Mouse (Mus musculus): ENCODE results near the gene Gtf3c5.

Gtf3c5 gene

DNA sequence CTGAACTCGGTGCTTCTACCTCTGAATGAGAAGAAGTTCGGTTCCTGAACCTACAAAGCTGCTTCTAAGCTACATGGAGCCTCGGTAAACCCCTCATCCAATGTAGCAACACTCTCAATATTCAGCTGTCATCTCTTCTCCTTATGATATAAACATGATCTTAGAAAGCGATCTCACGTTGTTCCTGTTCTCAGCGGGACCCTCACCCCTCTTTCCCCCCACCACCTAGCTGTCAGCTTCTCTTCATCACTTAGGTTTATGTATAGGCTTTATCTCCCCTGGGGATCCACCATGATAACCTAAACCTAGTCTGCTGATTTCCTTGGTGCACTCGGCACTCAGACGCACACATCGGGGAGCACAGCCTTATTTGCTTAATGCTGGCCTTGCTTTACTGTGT is at the start of gene Gtf3c5:
Gene Gtf3c5, minus strand, starts transcription at position 101 of the 400 bp plus-strand sequence.
- no peak for DNase-seq

DNA sequence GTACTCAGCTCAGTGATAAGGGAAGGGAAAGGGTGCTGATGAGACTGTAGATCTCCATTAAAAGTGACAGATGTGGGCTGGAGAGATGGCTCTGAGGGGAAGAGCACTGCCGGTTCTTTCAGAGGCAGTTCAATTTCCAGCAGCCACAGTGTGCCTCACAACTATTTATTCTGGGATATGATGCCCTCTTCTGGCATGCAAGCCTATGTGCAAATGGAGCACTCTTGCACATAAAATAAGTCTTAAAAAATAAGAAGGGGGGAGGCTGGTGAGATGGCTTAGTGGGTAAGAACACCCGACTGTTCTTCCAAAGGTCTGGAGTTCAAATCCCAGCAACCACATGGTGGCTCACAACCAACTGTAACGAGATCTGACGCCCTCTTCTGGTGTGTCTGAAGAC is 49.6 kb upstream of the Gtf3c5 start:
- no peak for DNase-seq

DNA sequence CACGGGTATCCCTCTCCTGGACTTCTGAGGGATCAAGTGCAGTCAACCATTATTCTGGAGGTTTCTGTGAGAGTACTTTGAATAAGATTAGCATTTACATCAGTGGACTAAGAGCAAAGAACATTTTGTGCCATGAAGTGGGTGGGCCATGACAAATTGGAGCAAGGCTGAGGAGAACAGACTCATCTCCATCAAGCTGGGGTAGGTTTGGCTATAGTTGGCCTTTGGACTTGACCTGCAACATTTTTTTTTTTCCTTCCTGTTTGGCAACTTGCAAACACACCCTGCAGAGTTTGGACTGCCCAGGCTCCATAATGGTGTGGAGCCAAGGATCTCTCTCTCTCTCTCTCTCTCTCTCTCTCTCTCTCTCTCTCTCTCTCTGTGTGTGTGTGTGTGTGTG is 49.1 kb upstream of the Gtf3c5 start:
- no peak for DNase-seq

DNA sequence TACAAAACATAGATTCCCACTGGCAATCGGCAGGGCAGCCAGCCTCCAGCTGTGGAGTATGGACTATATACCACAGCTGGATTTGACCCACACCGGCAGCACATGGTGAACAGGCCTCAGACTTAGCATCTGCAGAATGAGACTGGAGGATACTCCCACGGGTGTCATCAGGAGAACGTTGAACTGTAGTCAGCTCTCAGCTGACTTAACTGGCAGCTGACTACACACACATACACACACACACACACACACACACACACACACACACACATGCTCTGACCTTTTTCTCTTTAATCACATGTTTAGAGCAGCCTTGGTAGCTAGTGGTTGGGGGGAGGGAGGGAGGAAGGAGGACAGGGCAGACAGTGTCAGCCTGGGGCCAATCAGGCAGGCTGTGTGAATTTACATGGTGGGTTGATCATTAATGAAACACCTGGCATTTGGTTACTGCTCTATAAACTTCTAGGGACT is 46.4 kb upstream of the Gtf3c5 start:
- no peak for DNase-seq

DNA sequence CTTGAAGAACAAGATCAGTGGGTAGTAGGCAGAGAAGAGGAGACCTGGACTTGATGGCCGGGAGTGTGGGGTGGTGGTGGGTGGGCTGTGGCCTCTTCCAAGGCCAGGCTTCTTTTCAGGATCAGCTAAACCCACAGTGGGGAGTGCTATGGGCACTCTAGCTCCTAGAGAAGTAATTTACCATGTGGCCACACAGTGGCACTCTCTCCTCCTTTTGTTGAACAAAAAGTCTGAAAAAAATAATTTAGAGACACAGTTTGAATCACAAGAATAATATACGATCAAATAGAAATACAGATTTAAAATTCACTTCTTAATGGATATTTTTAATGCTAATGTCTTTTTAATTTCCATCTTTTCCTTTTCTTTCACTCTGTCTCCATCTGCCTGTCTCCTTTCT is 44.5 kb upstream of the Gtf3c5 start:
- DNase-seq = no peak

DNA sequence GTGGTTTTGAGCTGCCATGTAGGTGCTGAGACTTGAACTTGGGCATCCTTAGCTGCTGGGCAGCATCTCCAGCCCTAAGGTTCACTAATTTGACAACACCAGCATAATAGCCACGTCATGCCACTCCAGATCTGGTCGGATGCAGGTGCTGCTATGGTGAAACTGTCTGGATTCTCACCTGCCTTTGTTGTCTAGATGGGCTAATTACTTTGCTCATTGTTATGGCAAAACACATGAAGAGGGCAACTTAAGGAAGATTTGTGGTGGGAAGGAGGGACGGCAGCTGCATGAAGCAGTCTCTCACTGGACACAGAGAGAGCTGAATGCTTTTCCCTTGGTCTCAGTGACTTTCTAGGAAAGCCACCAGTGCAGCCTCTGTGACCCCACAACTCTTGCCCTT is 42.5 kb upstream of the Gtf3c5 start:
- no peak for DNase-seq

DNA sequence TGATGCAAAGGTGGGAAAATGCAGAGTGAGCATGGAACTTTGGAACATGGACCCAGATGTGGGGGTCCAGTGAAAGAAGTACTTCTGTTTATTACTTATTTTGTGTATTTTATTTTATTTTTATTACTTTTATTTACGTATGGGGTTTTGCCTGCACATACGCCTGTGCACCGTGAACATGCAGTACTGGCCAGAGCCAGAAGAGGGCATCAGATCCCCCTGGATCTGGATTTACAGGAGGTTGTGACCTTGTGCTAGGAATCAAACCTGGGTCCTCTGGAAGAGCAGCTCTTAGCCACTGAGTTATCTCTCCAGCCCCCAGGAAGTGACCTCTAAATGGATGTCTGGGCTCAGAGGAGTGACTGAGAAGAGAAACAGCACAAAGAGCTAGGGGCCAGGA is 41.3 kb upstream of the Gtf3c5 start:
- DNase-seq = no peak

DNA sequence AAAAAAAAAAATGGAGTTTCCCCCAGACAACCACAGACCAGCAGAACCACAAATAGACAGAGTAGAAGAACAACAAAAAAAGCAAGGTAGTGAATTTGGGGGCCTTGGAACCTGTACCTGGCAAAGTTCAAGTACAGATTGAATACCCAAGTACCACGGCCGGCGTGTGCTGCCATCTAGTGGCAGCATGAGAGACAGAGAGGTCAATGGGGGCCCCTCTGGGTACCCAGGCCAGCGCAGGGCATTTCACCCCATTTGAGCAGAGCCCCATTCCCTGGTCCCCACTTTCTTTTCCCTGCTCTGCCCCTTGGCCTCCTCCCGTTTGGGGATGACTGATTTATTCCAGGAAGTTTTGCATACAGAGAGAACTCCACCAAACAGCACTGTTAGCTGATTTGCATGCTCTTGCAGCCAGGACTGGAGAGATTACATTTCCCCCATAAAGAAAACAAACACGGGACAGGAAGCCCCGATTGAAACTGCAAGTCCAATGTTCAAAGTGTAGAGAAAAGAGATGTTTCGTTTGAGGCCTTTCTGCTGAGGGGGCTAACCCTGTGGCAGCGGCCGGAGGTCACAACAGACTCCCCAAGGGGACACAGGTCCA is 39.1 kb upstream of the Gtf3c5 start:
- DNase-seq = peak; percentile 16 to 49

DNA sequence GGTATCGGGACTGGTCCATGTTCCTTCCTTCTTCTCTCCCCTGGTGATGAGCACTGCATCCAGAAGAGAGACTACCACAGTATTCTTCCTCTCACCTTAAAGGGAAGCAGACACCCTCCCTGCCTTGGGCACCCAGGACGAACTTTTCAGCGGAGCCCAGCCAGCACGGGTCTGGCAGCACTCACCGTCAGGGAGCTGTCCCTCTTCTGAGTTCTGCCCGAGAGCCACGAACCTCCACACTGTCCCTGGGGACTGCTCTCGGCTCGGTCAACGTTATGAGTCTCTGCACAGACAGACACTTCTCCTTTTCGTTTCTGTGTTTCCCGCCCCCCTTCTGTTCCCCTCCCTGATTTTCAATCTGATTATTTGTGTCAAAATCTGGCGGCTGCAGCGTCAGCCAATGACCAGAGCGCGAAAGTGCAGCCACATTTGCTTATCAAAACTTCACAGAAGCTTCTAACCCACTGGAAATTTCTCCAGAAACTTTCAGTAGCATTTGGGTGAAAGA is 38.2 kb upstream of the Gtf3c5 start, which contains the start of gene Gfi1b:
Gene Gfi1b, minus strand, starts transcription at position 319 of the 508 bp plus-strand sequence.
- DNase-seq = no peak

DNA sequence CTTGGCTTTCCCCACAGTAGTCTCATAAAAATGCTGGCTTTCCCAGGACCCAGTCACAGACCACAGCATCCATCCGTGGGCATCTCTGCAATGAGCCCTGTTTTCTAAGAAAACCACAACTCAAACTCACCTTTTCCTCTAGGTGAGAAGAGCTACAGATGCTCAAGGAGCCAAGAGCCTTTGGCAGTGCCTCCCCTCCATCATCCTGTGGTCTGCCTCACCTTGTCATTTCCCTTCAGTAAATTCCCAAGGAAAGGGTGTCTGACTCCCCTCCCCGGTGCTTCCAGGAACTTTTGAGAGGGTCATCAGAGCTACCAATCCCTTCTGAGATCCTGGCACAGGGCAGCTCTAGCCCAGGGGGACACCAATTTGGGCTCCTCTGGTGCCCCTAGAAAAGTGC is 37.6 kb upstream of the Gtf3c5 start:
- no peak for DNase-seq

DNA sequence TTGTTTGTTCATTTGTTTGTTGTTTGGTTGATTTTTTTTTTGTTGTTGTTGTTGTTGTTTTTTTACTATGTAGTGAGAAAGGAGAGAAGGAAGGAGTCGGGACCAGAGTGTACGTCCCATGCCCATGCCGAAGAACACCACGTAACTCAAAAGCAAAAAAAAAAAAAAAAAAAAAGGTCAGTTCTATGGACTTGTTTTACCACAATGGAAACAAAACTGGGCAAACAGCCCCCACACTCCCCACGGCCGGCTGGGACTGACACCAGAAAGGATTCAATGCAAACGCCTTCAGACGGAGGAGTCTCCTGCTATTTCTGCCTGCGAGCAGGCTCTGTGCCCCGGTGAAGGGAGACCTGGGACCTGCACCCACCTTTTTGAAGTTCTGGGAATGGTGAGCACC is 37.0 kb upstream of the Gtf3c5 start:
- no peak for DNase-seq

DNA sequence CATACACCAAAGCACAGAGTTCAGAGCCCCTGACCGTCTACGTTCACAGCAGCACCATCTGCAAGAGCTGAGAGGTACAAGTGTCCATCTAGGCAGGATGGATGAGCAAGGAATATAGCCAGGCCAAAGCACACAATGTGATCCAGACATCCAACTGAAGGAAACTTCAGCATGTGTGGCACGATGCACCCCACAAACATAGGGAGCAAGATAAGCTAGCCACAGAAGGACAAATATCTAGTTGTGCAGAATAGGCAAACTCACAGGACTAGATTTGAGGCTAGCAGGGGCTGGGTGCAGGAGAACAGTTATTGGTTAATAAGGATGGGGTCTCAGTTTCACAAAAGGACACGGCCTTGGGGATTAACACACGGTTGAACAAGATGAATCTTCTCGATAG is 35.8 kb upstream of the Gtf3c5 start:
- DNase-seq = no peak

DNA sequence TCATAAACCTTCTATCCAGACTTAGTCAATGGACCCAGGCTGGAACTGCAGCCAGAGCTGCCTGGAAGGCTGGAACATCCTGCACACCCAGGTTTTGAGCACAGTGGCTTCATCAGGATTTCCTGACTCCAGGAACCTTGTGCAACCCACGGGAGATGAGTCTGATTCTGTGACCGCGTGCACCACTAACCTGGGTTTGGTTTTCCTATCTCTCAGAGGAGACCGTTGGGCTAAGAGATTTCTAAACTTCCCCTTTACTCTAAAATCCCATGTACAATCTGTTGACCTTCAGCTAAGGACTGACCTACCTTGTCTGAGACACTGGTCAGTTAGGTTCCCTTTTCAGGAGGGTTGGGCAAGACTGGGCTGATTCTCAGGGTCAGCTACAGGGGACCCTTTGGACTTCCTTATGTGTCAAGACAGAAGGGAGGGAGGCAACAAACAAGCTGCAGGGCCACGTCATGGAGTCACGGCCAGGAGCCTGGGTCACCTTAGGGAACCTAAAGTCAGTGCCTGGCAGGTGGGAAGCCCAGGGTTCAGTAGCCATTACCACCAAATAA is 35.3 kb upstream of the Gtf3c5 start:
- no peak for DNase-seq

DNA sequence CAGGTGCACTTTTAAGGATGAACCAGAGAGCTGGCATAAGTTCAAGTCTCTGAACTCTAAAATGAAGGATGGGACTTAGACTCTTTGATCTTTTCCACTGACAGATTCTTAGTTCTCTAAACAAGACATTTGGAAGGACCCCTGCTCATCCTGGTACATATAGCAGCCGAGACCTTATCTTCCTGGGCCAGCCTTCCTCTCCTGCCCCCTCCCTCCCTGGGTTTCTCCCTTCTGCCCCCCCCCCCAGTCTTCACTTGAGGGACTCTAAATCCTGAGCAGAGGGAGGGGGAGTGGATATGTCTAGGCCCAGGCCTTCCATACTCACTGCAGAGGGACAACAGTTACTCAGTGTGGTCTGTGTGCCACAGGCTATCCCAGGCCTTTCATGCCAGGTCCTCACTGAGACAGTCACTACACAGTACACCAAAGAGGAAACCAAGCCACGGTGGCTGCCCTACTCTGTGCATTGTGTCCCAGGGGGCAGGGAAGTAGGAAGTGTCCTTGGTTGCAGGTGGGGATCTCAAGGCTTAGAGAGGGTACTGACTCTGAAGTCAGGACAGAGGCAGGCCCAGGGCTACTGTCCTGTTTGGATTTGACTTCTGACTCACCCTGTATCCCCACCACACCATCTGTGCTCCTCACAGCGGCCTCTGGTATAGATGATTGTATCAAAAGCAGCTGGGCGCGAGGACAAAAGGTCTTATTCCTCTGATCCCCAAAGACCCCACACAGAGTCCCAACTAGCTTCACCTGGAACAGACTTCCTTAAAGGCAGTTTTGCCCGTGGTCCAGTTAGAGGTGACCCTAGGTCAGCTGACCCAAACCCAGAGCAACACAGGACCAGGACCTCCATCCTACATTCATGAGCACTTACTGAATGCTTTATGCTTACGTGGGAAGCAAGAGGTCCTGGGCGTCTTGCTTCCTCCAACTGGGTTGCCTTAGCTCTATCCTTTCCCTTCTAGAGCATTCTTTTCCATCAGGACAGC is 34.2 kb upstream of the Gtf3c5 start:
- DNase-seq = no peak

DNA sequence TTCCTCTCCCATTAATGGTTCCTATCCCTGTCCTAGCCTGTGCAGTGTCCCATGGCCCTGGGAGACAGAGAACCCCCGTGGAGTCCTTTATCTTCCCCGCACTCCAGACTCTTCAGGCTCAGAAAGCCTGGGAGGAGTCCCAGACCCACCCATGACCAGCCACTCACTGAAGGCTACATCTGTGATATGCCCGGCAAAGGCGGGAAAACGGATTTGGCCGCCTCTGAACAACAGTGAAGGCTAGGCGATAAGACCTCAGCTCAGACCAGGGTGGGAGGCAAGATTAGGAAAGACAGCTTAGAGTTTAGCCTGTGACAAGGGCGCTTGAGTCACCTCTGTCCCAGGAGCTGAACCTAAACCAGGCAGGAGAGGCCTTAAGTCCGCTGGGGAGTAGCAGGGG is 33.3 kb upstream of the Gtf3c5 start:
- no peak for DNase-seq

DNA sequence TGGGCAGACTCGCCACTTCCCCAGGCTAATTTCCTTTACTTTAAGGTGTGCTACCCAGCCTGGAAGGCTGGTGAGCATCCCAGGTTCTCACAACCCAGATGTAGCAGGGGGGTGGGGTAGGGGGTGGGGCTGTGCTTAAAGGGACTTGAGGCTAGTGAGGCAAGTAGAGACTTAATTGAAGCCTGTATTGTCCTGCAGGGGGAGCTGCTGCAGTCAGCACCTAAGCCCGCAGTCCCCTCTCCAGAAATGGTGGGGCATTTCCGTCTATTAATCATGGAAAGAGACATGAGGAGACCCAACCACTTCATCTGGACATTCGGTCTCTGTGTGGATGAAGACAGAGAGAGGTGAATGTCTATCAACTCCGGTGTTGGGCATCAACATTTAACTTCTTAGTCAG is 32.8 kb upstream of the Gtf3c5 start:
- no peak for DNase-seq

DNA sequence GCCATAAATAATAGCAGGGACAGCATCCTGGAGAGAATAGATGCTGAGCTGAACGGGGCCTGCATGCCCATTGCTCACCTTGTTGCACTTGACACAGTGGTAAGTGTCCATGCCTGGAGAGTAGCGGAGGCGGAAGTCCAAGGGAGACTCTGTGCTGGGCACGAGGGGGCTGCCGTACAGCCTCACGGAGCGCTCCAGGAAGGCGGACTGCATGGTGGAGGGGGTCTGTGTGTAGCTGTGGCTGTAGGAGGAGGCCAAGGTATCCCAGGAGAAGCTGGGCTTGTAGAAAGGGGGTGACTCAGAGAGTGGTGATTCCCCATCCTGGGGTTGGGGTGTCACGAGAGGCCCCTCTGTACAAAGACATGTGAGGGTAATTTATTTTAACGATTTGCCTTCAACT is 30.0 kb upstream of the Gtf3c5 start:
- DNase-seq = no peak

DNA sequence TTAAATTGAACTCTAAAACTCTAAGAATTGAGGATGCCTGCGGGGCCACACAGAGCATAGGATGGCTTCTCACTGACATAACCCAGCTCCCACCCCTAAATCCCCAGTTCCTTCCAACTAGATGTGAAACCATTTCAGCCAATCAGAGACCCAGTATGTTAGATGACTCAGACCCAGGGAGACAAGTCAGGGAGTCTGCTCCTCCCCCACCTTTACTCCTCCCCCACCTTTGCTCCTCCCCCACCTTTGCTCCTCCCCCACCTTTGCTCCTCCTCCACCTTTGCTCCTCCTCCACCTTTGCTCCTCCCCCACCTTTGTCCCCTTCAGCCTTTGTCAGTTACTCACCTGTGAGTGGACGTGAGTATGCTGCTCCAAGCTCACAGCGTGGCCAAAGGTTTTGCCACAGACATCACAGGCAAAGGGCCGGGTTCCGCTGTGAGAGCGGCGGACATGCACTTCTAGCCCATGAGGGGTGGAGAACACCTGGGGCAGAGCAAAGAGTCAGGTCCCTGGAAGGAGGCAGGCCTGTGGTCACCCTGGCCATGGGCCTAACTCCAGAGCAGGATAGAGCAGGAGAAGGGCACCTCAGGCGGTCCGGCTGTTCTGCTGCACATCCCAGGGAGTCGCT is 29.0 kb upstream of the Gtf3c5 start:
- no peak for DNase-seq

DNA sequence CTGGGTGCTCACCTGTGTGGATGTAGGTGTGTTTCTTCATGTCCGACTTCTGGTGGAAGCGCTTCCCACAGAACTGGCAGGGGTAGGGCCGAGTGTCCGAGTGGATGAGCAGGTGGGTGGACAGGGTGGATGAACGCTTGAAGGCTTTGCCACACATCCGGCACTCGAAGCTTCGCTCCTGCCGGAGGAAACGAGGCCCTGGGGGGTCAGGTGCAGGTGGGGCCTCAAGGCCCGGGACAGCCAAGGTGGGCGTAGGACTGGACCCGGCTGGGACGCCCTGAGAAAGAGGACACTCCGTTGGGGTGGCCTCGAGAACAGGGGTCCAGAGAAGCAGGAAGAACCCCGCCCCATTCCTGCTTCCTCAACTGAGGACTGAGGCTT is 27.8 kb upstream of the Gtf3c5 start:
- DNase-seq = no peak

DNA sequence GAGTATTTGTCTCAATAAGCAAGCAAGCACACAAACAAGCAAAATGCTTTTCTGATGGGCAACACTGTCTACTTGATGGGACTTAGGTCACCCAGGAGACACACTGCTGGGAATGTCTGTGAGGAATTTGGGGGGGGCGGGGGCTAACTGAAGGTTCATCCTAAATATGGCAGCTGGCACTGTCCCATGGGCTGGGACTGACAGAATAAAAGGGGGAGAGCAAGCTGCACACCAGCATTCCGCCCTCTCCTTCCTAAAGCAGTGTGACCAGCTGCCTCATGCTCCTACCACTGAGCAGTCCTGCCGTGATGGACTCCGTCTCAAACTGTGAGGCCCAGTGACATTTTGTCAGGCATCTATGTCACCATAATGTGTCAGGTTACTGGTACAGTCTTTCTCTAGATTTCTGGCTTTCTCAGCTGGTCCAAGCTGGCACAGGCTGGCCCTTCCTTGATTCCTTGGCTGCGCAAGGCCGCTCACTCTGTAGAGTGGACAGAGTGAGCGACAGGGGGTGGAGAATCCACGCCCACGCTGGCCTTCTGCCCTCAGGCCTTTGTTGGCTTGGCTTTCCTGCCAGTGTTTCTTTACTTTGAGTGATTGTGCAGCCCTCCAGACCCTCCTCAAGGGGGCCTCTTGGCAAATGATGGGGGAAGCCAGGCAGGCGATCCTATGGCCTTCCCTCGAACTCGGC is 27.3 kb upstream of the Gtf3c5 start:
- peak; percentile 27 to 34 for DNase-seq

DNA sequence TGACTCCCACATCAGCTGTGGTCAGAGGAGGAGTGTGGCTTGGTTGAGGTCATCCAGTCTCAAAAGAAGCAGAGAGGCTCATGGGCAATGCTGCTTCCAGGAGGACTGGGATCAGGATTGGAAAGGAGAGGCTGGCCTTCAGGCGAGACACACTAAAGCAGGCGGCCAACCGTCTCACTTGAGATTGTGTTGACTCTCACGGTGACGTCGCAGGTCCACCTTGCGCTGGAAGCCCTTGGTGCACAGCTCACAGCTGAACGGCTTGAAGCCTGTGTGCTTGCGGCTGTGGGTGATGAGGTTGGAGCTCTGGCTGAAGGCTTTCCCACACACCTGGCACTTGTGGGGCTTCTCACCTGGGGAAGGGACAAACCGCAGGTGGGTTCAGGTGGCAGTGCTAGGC is 26.3 kb upstream of the Gtf3c5 start:
- no peak for DNase-seq

DNA sequence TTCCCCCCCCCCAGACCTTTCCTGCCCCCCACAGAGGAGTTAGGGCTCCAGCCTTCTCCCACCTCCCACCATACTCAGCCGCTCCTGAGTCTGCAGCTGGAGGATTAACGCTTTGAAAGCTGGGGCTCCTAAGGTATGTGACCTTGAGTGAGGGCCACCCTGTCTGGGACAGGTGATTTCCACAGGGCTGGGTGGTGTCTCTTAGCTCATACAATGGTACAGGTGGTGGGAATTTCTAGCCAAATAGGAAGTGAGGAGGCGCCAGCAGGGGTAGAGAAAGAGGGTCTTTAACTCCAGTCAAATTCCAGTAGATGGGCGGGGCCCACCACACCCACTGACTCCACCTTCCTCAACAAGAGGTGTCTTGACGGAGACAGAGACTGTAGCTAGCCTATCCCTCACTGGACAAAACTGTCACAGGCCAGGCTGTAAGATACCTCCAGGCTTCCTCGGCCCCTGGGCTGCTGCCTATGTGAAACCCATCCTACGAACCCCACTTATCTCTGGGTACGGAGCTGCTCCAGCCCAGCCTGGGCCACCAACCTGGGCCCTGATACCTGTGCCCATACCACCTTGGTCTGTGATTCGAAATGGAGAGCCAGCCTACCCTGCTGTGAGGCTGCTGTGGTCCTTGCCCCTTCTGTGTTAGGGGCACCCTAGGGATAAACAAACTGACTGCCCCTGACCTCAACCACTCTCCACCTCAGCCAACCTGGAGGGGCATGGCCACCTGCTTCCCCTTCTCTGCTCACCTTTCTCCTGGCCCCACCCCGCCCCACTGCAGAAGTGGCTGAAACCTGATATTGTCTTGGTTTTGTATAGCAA is 24.0 kb upstream of the Gtf3c5 start:
- no peak for DNase-seq

Data from cerebellum, adult 18-20 months (tissue).